Comparison of ENCODE assay signal across 9 mouse cellular contexts in genomic region chr2:139381628-139382027, GRCm38 (mm10).
A peak's percentile ranks its signal among the peaks of the same experiment; 100 is the strongest.
DNase-seq lines count a peak whose midpoint lies in the region; ATAC-seq lines count a peak whose summit lies in the region.
"Had no signal": no experiment of that assay in that cellular context is flagged by ENCODE, and none has a peak within 500 bp of the region (broad histone marks: within the 10 kb centered on the region; RNA-seq: fewer than 3 reads in every experiment).

No protein-coding gene starts in this region.

- 0% methylated on average over 1 of the region's 1 CpGs for WGBS in midbrain, embryonic 13.5 days

- no peak overlapping the region for H3K4me3 ChIP-seq in midbrain, embryonic 13.5 days (replicated peaks)
- H3K4me3 ChIP-seq: embryonic facial prominence, embryonic 15.5 days had no signal

- H3K9ac ChIP-seq in midbrain, embryonic 13.5 days (replicated peaks), result no peak overlapping the region
- H3K9ac ChIP-seq: embryonic facial prominence, embryonic 15.5 days had no signal

- peak; percentile 94 for ATAC-seq in midbrain, embryonic 13.5 days

- DNase-seq in 3134 (ENCODE audit: extremely low read depth, insufficient read length, low spot score), result peak; percentile 15
- DNase-seq in adrenal gland, adult (ENCODE audit: inconsistent age in 2 of 2, low spot score in 1 of 2), result peak; percentile 60 to 91
- peak; percentile 92 for DNase-seq in embryo, embryonic 10 days (ENCODE audit: low spot score)
- peak; percentile 13 for DNase-seq in gastrocnemius, postnatal 25 days
- peak; percentile 28 to 68 for DNase-seq in kidney, adult 8-10 months
- DNase-seq in left cerebral cortex, postnatal 4 days, result peak; percentile 79
- DNase-seq in telencephalon, adult 2 months (ENCODE audit: low read depth, low spot score), result peak; percentile 64

- no peaks in the 10 kb centered on the region for H3K36me3 ChIP-seq in midbrain, embryonic 13.5 days
- H3K36me3 ChIP-seq: embryonic facial prominence, embryonic 15.5 days had no signal

- H3K27ac ChIP-seq in midbrain, embryonic 13.5 days, result no peak overlapping the region
- H3K27ac ChIP-seq: embryonic facial prominence, embryonic 15.5 days had no signal

- H3K4me1 ChIP-seq in midbrain, embryonic 13.5 days (replicated peaks), result no peaks in the 10 kb centered on the region
- H3K4me1 ChIP-seq: embryonic facial prominence, embryonic 15.5 days had no signal

- intact Hi-C loops in left cerebral cortex, postnatal 4 days (cut with DNase I), result loop anchor here (5.0 kb wide), 1 partner anchor 201 kb away; no protein-coding TSS in a partner anchor

- no peaks in the 10 kb centered on the region for H3K9me3 ChIP-seq in midbrain, embryonic 13.5 days
- H3K9me3 ChIP-seq: embryonic facial prominence, embryonic 15.5 days had no signal

- H3K27me3 ChIP-seq in midbrain, embryonic 13.5 days, result no peaks in the 10 kb centered on the region
- H3K27me3 ChIP-seq: embryonic facial prominence, embryonic 15.5 days had no signal

- H3K4me2 ChIP-seq in midbrain, embryonic 13.5 days (replicated peaks), result no peak overlapping the region
- H3K4me2 ChIP-seq: embryonic facial prominence, embryonic 15.5 days had no signal

Comparison
In these comparisons a context has a peak if more than half of its experiments do, and no peak if none do; other contexts are left out.
1. DNase-seq: peak in every context shown above with its lines; median percentile 92 in embryo, embryonic 10 days; 79 in left cerebral cortex, postnatal 4 days; 76 in adrenal gland, adult; 64 in telencephalon, adult 2 months; 48 in kidney, adult 8-10 months; 15 in 3134; 13 in gastrocnemius, postnatal 25 days.